In the genomic region with DNA sequence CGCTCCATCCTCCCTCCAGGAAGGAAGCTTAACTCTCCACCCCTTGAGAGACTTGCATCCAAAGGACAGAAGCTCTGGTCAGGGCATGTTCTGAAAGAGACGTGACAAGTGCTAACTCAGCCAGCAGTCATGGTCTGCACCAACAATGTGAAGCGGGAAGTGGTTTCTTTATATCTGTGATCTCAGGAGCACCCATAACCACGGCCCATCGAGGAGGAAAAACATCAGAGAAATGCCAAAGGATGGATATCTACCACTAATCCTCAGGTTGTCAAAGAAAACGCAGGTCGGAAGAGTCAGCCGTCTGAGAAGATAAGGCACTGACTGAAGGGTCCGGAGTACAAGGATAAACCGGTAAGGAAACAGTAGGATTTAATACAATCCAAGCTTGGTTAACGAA, we compare ENCODE assay signal across 11 mouse cellular contexts. TPM values are rescaled to one million over a fixed set of nuclear protein-coding genes. Genes with fewer than 3 reads are reported as not detected.
DNase-seq lines count a peak whose midpoint lies in the region; ATAC-seq and TF ChIP-seq lines count a peak whose summit lies in the region.
"Had no signal": no experiment of that assay in that cellular context is flagged by ENCODE, and none has a peak within 500 bp of the region (broad histone marks: within the 10 kb centered on the region; RNA-seq: fewer than 3 reads in every experiment).

No protein-coding gene starts in this region.

- ATAC-seq in intestine, embryonic 15.5 days, result 0 out of 2 replicates have a peak, but pooled peaks have one; percentile 23
- ATAC-seq in intestine, postnatal 0 days, result no peak
- 0 out of 2 replicates have a peak, but pooled peaks have one; percentile 13 for ATAC-seq in granulocyte monocyte progenitor cell, adult 5-6 weeks (replicated peaks; ENCODE audit: poor library complexity, severe bottlenecking)
- ATAC-seq in midbrain, embryonic 11.5 days (ENCODE audit: low FRiP score), result no peak
- ATAC-seq: midbrain, embryonic 13.5 days had no signal

- H3K9me3 ChIP-seq in intestine, embryonic 15.5 days, result no peaks in the 10 kb centered on the region
- no peaks in the 10 kb centered on the region for H3K9me3 ChIP-seq in intestine, postnatal 0 days (ENCODE audit: control insufficient read depth)
- no peaks in the 10 kb centered on the region for H3K9me3 ChIP-seq in MEL (replicated peaks; ENCODE audit: insufficient read depth, low read length)
- no peaks in the 10 kb centered on the region; the same call in 1 of the 2 replicates for H3K9me3 ChIP-seq in midbrain, embryonic 11.5 days (ENCODE audit: control insufficient read depth, low read length)

- TF ChIP-seq EP300 in MEL (IDR thresholded peaks at IDR 0.05; ENCODE audit: low read depth in 1 of 2, low read length in 2 of 2), result peak; percentile 43 to 45; a peak in 2 of 4 replicates

- no peak overlapping the region for H3K27ac ChIP-seq in intestine, embryonic 15.5 days
- no peak overlapping the region for H3K27ac ChIP-seq in intestine, postnatal 0 days (ENCODE audit: low read depth, low read length)
- peak overlapping the region; percentile 72 for H3K27ac ChIP-seq in MEL (ENCODE audit: control insufficient read depth, low read depth, low read length)
- H3K27ac ChIP-seq in small intestine, adult 2 months (ENCODE audit: insufficient read depth, low read depth, low read length), result 0 out of 2 replicates have a peak overlapping the region, but pooled peaks have one; percentile 1
- no peak overlapping the region for H3K27ac ChIP-seq in midbrain, embryonic 11.5 days (ENCODE audit: low read depth, low read length)
- H3K27ac ChIP-seq: hindbrain, embryonic 13.5 days; kidney, postnatal 0 days; midbrain, embryonic 13.5 days had no signal

- WGBS in intestine, embryonic 15.5 days, result 73% methylated on average over 11 of the region's 11 CpGs
- 50% methylated on average over 11 of the region's 11 CpGs for WGBS in intestine, postnatal 0 days
- WGBS in small intestine, adult 2 months, result 58% methylated on average over 11 of the region's 11 CpGs
- WGBS in midbrain, embryonic 11.5 days, result 86% methylated on average over 11 of the region's 11 CpGs

- peak; percentile 81 for DNase-seq in MEL (ENCODE audit: low read depth, low spot score)
- DNase-seq in midbrain, embryonic 11.5 days (ENCODE audit: low spot score, missing footprints), result no peak
- DNase-seq in lung, postnatal 4 days, result no peak
- DNase-seq: lung, adult 2 months had no signal

- H3K27me3 ChIP-seq in intestine, embryonic 15.5 days (replicated peaks), result no peaks in the 10 kb centered on the region
- H3K27me3 ChIP-seq in intestine, postnatal 0 days (replicated peaks; ENCODE audit: control insufficient read depth, insufficient read depth, low read length), result no peaks in the 10 kb centered on the region
- H3K27me3 ChIP-seq in MEL (ENCODE audit: control insufficient read depth in 1 of 2, insufficient read depth in 2 of 2, low read length in 2 of 2), result no peaks in the 10 kb centered on the region
- no peaks in the 10 kb centered on the region for H3K27me3 ChIP-seq in small intestine, adult 2 months (ENCODE audit: control insufficient read depth, insufficient read depth, low read length)
- H3K27me3 ChIP-seq in midbrain, embryonic 11.5 days (ENCODE audit: control insufficient read depth, insufficient read depth, low read length), result no peaks in the 10 kb centered on the region
- H3K27me3 ChIP-seq: hindbrain, embryonic 13.5 days; midbrain, embryonic 13.5 days had no signal

- H3K4me3 ChIP-seq in intestine, embryonic 15.5 days (replicated peaks), result no peak overlapping the region
- H3K4me3 ChIP-seq in intestine, postnatal 0 days (ENCODE audit: low read depth, low read length), result no peak overlapping the region
- peak overlapping the region; percentile 43 to 52 for H3K4me3 ChIP-seq in MEL (ENCODE audit: control insufficient read depth in 1 of 2, insufficient read depth in 1 of 2, low read depth in 2 of 2, low read length in 2 of 2)
- no peak overlapping the region for H3K4me3 ChIP-seq in small intestine, adult 2 months (ENCODE audit: low read depth, low read length)
- H3K4me3 ChIP-seq in midbrain, embryonic 11.5 days (ENCODE audit: low read depth, low read length), result no peak overlapping the region
- H3K4me3 ChIP-seq: hindbrain, embryonic 13.5 days; midbrain, embryonic 13.5 days had no signal

- no peak for TF ChIP-seq CTCF in intestine, postnatal 0 days (IDR thresholded peaks at IDR 0.05; ENCODE audit: low read depth)
- no peak for TF ChIP-seq CTCF in MEL (IDR thresholded peaks at IDR 0.05 in 2 of 3, conservative IDR thresholded peaks at IDR 0.05 in 1 of 3; ENCODE audit: control insufficient read depth in 1 of 3, insufficient read depth in 1 of 3, low read depth in 2 of 3, low read length in 3 of 3, poor library complexity in 1 of 3, severe bottlenecking in 1 of 3)
- no peak for TF ChIP-seq CTCF in small intestine, adult 2 months (IDR thresholded peaks at IDR 0.05; ENCODE audit: extremely low read depth, insufficient read length, insufficient replicate concordance, low read depth, low read length)

- TF ChIP-seq POLR2A in MEL (IDR thresholded peaks at IDR 0.05; ENCODE audit: control insufficient read depth in 1 of 2, insufficient read depth in 1 of 2, low read depth in 1 of 2, low read length in 2 of 2, poor library complexity in 1 of 2), result no peak
- no peak for TF ChIP-seq POLR2A in small intestine, adult 2 months (IDR thresholded peaks at IDR 0.05; ENCODE audit: low read depth, low read length)

- H3K36me3 ChIP-seq in intestine, embryonic 15.5 days, result no peaks in the 10 kb centered on the region
- 0 out of 2 replicates have a peak, but pooled peaks cover 3% of the 10 kb centered on the region for H3K36me3 ChIP-seq in intestine, postnatal 0 days (ENCODE audit: control insufficient read depth, insufficient read depth)
- peaks cover 0 to 22% of the 10 kb centered on the region in 2 experiments; a peak in 2 of 4 replicates for H3K36me3 ChIP-seq in MEL (ENCODE audit: control insufficient read depth in 1 of 2, insufficient read depth in 2 of 2, low read length in 2 of 2)
- no peaks in the 10 kb centered on the region; the same call in 1 of the 2 replicates for H3K36me3 ChIP-seq in small intestine, adult 2 months (ENCODE audit: control insufficient read depth, insufficient read depth, low read length)
- no peaks in the 10 kb centered on the region for H3K36me3 ChIP-seq in midbrain, embryonic 11.5 days (ENCODE audit: control insufficient read depth, insufficient read depth, low read length)
- H3K36me3 ChIP-seq: hindbrain, embryonic 13.5 days; midbrain, embryonic 13.5 days had no signal

- TF ChIP-seq RAD21 in MEL (IDR thresholded peaks at IDR 0.05; ENCODE audit: low read depth, low read length), result no peak

- H3K4me1 ChIP-seq in intestine, embryonic 15.5 days (replicated peaks), result no peaks in the 10 kb centered on the region
- no peaks in the 10 kb centered on the region for H3K4me1 ChIP-seq in intestine, postnatal 0 days (replicated peaks; ENCODE audit: control insufficient read depth, insufficient read depth, low read length)
- H3K4me1 ChIP-seq in MEL (ENCODE audit: control insufficient read depth in 1 of 2, insufficient read depth in 2 of 2, low read length in 2 of 2), result peaks cover 15 to 16% of the 10 kb centered on the region in 2 experiments
- peaks cover 3% of the 10 kb centered on the region; the same call in 1 of the 2 replicates for H3K4me1 ChIP-seq in small intestine, adult 2 months (ENCODE audit: control insufficient read depth, insufficient read depth, insufficient read length, low read length)
- H3K4me1 ChIP-seq in midbrain, embryonic 11.5 days (ENCODE audit: control insufficient read depth, insufficient read depth, low read length), result peaks cover 5% of the 10 kb centered on the region; the same call in 1 of the 2 replicates

- no peaks in the 10 kb centered on the region for H3K79me2 ChIP-seq in MEL (ENCODE audit: control insufficient read depth, insufficient read depth, low read length, poor library complexity)

- no peak overlapping the region for H3K4me2 ChIP-seq in intestine, embryonic 15.5 days (replicated peaks)
- no peak overlapping the region for H3K4me2 ChIP-seq in intestine, postnatal 0 days (replicated peaks; ENCODE audit: low read depth)
- no peak overlapping the region for H3K4me2 ChIP-seq in midbrain, embryonic 11.5 days
- H3K4me2 ChIP-seq: hindbrain, embryonic 13.5 days; midbrain, embryonic 13.5 days had no signal

- no peak overlapping the region for H3K9ac ChIP-seq in intestine, embryonic 15.5 days
- H3K9ac ChIP-seq in intestine, postnatal 0 days (ENCODE audit: low read depth, low read length), result no peak overlapping the region
- peak overlapping the region; percentile 53 for H3K9ac ChIP-seq in MEL (ENCODE audit: control insufficient read depth, low read depth, low read length, poor library complexity, severe bottlenecking)
- no peak overlapping the region for H3K9ac ChIP-seq in midbrain, embryonic 11.5 days (ENCODE audit: low read length)
- H3K9ac ChIP-seq: hindbrain, embryonic 13.5 days; midbrain, embryonic 13.5 days had no signal

TF ChIP-seq in MEL, 35 proteins besides CTCF, POLR2A, EP300 and RAD21 (continues in another document):
- TF ChIP-seq MXI1 (IDR thresholded peaks at IDR 0.05; ENCODE audit: low read depth, low read length) (peak; percentile 35), BHLHE40 (IDR thresholded peaks at IDR 0.05; ENCODE audit: borderline replicate concordance, low read depth, low read length) (0 out of 2 replicates have a peak, but pooled peaks have one; percentile 8), SMC3 (IDR thresholded peaks at IDR 0.05; ENCODE audit: low read depth, low read length) (no peak), TCF12 (IDR thresholded peaks at IDR 0.05; ENCODE audit: low read depth, low read length) (peak; percentile 41; the same call in 1 of the 2 replicates), SIN3A (IDR thresholded peaks at IDR 0.05; ENCODE audit: low read length) (peak; percentile 61), ELF1 (IDR thresholded peaks at IDR 0.05; ENCODE audit: low read depth, low read length) (0 out of 2 replicates have a peak, but pooled peaks have one; percentile 22), RCOR1 (IDR thresholded peaks at IDR 0.05; ENCODE audit: low read depth, low read length) (peak; percentile 50; the same call in 1 of the 2 replicates), MEF2A (IDR thresholded peaks at IDR 0.05; ENCODE audit: extremely low read depth, insufficient replicate concordance, low read depth, low read length, poor library complexity, severe bottlenecking) (no peak), JUND (IDR thresholded peaks at IDR 0.05; ENCODE audit: low read depth, low read length) (no peak)

RNA-seq across cellular contexts. Expression of a gene that starts 38.1 kb away (rescaled TPM):
- polyA plus RNA-seq in intestine, embryonic 15.5 days (2015; fragmentation: Nextera tagmentation; extraction: Ambion mirVana), result 4.4 TPM in 2 replicates
- polyA plus RNA-seq in intestine, postnatal 0 days (2015; fragmentation: Nextera tagmentation; extraction: Ambion mirVana), result 3.2 and 4.1 TPM in 2 replicates
- total RNA-seq in MEL (2012; rRNA removed), result 4.2 and 4.3 TPM in 2 replicates
- 1 to 10 TPM in 1 of 2 experiments, not detected in 1; 4.6 TPM for polyA plus RNA-seq in MEL (2012; ENCODE audit: insufficient read depth in 1 of 2, insufficient read length in 2 of 2, low read depth in 1 of 2, low replicate concordance in 2 of 2, missing spikeins in 1 of 2)
- 17.4 and 19.4 TPM in 2 replicates for total RNA-seq in granulocyte monocyte progenitor cell, adult 5-6 weeks (2014; fragmentation: Nextera tagmentation)
- total RNA-seq in granulocyte monocyte progenitor cell, adult 5-6 weeks (2017), result 15.5 and 21.0 TPM in 2 replicates
- 3.5 and 8.5 TPM in 2 replicates for polyA plus RNA-seq in small intestine, adult 2 months (2012; rRNA removed)
- 5.3 and 6.2 TPM in 2 replicates for polyA plus RNA-seq in midbrain, embryonic 11.5 days (2014; fragmentation: Nextera tagmentation; extraction: Ambion mirVana)

Comparison
In these comparisons a context has a peak if more than half of its experiments do, and no peak if none do; other contexts are left out.
1. ATAC-seq: peak in intestine, embryonic 15.5 days (single experiment) and granulocyte monocyte progenitor cell, adult 5-6 weeks (single experiment); none in intestine, postnatal 0 days (single experiment) and midbrain, embryonic 11.5 days (single experiment).
2. H3K27ac ChIP-seq: peak in MEL (single experiment) and small intestine, adult 2 months (single experiment); none in intestine, embryonic 15.5 days (single experiment), intestine, postnatal 0 days (single experiment) and midbrain, embryonic 11.5 days (single experiment).
3. H3K4me3 ChIP-seq: peak in MEL (2 of 2); none in intestine, embryonic 15.5 days (single experiment), intestine, postnatal 0 days (single experiment), small intestine, adult 2 months (single experiment) and midbrain, embryonic 11.5 days (single experiment).